Mouse (Mus musculus): ENCODE data around the gene Hal.

The Hal gene

GRCm38 (mm10) chr10:93567066-93567465 lies 78.5 kb downstream of the Hal start:
- DNase-seq (ENCODE audit: low read depth, low spot score): no peak

GRCm38 (mm10) chr10:93567841-93568566 lies 79.4 kb downstream of the Hal start:
- DNase-seq (ENCODE audit: low read depth, low spot score): no peak

- no peak for DNase-seq (ENCODE audit: low read depth, low spot score)
These were observed 80.1 kb downstream of the Hal start for GRCm38 (mm10) chr10:93568671-93569070.
